Mouse (Mus musculus) frontal cortex, adult 2 months (tissue): ENCODE measurements around the gene Col4a6. TPM values are rescaled to one million over a fixed set of nuclear protein-coding genes. Genes with fewer than 3 reads are reported as not detected.

ENCODE experiments used
- DNase-seq, 2 experiments: peaks; one replicate each; pipeline ENCODE4 v3.0.0; 2022; ENCODE audit warnings: low spot score in 1 of 2; ENCODE audit errors: extremely low spot score in 1 of 2
- polyA plus RNA-seq: library from polyadenylated mRNA; depleted of rRNA; stranded (reverse); fragments of >200 nt; gene quantifications from 2 replicates; pipeline ENCODE4 v1.2.3, GENCODE M21; 2012; rRNA removed

Gene Col4a6
- polyA plus RNA-seq, 1 experiment = 0.78 TPM

DNA sequence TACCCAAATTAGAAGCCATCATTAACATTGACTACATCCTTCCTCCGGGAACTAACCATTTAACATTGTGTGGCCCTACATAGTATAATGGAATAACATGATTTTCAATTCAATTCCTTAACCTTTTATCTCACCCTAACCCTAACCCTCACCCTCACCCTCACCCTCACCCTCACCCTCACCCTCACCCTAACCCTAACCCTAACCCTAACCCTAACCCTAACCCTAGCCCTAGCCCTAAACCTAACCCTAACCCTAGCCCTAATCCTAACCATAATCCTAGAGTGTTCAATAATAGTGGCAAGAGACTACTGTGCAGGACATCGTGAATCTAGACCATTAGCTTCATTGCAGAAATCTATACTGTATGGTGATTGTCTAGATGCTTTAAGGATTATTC is 197.5 kb downstream of the Col4a6 start:
- DNase-seq = no peak

GRCm38 (mm10) chrX:141265986-141266385 is 207.9 kb downstream of the Col4a6 start:
- no peak for DNase-seq

- DNase-seq = no peak
These were observed 224.2 kb downstream of the Col4a6 start for GRCm38 (mm10) chrX:141249636-141250035.

- DNase-seq = peak in 1 of 2 experiments; percentile 27
These were observed 237.1 kb downstream of the Col4a6 start for GRCm38 (mm10) chrX:141236564-141237333.

DNA sequence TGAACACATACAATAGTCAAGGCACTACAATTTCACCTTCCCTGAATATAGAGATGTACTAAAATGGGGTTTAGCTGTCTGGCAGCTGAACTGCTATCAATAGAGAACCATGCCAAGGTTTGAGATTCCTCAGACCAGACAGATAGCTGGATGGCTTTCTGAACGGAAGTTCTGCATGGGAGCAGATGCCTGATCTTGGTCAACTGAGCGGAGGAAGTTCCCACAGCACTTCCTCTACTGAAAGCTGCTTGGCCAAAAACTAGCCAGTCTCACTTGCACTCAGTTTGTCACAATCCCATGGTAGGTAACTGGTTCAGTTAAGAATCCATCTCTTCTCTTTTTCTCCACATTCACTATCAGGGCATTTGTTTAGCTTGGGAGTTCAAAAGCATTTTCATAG is 245.7 kb downstream of the Col4a6 start:
- DNase-seq = no peak

GRCm38 (mm10) chrX:141212802-141213201 is 261.1 kb downstream of the Col4a6 start:
- peak; percentile 3 to 72 for DNase-seq

DNA sequence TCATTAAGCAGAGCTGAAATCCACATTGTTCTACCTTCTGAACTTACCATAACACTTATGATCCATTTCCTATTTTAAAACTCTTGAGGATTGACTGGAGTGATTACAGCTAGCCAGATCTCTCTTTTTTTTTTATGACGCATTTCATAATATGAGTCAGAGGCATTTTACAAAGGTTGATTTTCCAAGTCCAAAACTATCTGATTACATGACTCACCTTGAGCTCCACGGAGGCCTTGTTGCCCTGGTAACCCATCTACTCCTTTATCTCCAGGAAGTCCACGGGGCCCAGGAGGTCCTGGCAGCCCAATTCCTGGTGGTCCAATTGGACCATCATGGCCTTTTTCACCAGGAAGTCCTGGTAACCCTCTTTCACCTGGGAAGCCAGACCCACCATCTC is 274.9 kb downstream of the Col4a6 start:
- DNase-seq = peak in 1 of 2 experiments; percentile 2

GRCm38 (mm10) chrX:141195036-141195435 is 278.8 kb downstream of the Col4a6 start:
- no peak for DNase-seq

DNA sequence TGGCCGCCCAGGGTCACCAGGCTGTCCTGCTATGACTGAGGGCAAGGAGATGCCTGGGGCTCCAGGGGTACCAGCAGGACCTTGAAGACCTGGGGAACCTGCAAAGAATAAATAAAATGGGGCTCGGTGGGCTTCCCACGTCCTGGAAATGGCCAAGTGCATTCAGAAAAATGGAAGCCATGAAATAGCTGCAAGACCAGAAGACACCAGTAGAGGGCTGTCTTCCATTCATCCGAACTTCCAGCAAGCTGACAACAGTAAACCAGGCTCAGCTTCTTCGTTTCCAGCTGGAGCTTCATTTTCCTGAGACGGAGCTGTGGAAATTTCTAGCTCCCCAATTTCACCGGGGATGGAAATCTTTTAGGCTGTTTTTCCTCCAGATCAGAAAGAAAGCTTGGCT is 298.5 kb downstream of the Col4a6 start:
- peak in 1 of 2 experiments; percentile 59 for DNase-seq

- no peak for DNase-seq
These were observed 308.8 kb downstream of the Col4a6 start for GRCm38 (mm10) chrX:141165067-141165466.

DNA sequence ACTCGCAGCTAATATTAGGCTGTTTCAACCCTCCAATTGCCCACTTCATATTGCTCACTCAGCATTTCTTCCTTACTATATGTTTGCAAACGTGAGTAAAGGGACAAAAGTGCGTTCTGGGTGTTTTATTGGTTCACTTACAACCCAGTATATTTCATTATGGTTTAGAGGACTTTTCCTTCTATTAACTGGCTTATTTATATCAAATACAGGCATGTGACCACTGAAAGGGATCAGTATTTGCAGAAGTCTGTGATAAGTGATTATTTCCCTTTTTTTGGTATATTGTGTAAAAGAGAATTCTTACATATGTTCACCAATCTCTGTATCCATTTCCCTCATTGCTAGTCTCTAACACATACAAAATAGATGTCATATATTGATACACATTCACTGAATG is 313.5 kb downstream of the Col4a6 start:
- DNase-seq = no peak

DNA sequence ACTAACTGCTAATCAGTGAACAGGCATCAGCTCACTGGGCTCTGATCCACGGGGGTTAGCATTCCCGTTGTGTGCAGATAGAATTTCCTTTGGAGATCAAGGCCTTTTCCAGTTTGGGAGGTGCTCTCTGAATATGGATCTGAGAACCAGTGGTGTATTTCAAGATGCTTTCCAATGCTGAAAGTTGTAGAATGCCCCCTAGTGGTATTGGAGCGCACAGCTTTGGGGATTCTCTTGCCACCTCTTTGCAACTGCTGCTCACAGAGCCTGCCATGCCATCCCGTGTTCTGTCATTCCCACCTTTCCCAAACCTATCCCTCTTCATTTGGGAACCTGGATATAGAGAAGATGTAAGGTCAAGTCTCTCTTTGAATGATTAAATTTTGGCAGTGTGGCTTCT is 315.7 kb downstream of the Col4a6 start:
- peak in 1 of 2 experiments; percentile 51 for DNase-seq

DNA sequence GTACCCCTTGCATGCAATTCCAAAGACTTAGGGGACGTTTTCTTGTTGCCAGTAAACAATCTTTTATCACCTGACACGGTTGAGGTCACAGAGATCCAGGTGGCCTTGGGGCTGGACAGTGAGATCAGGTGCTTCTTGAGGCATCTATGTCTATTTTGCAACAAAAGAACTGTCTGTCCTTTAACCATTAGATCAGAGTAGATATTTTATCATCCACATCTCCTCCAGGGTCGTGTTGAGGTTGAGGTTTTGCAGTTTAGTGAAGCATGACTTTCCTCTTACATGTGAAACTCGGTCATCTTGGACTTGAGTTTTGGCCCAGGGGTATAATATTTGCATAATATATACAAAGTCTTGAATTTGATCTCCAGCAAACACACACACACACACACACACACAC is 316.2 kb downstream of the Col4a6 start:
- no peak for DNase-seq

GRCm38 (mm10) chrX:141156696-141157095 is 317.2 kb downstream of the Col4a6 start:
- DNase-seq = peak in 1 of 2 experiments; percentile 8

DNA sequence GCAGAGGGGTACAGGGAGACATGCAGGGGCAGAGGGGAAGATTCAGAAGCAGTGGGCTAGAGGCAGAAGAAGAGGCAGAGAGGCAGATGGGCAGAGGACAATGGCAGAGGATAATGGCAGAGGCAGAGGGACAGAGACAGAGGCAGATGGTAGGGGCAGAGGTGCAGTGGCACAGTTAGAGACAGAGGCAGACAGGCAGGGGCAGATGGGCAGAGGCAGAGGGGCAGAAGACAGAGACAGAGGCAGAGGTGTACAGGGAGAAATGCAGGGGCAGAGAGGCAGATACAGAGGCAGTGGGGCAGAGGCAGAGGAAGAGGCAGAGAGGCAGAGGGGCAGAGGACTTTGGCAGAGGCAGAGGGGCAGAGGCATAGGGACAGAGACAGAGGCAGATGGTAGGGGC is 322.7 kb downstream of the Col4a6 start:
- no peak for DNase-seq

DNA sequence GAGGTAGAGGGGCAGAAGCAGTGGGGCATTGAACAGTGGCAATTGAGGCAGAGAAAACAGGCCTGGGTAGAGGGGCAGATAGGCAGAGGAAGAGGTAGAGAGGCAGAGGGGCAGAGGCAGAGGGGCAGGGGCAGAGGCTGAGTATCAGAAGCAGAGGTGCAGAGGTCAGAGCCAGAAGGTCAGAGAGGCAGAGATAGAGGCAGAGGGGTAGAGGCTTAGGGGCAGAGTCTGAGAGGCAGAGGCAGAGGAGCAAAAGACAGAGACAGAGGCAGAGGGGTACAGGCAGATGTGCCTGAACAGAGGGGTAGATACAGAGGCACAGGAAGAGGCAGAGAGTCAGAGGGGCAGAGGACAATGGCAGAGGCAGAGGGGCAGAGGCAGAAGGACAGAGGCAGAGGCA is 323.6 kb downstream of the Col4a6 start:
- DNase-seq = no peak

- no peak for DNase-seq
These were observed 324.2 kb downstream of the Col4a6 start for GRCm38 (mm10) chrX:141149705-141150104.

Other genes with a start within 250 kb of the Col4a6 start
- gene Col4a5, start 1.3 kb upstream of the Col4a6 start, polyA plus RNA-seq = 2.1 and 3.0 TPM in 2 replicates